Mouse (Mus musculus): Measurements from ENCODE around the gene Tpr.

- TF ChIP-seq EP300 (IDR thresholded peaks at IDR 0.05; ENCODE audit: low read depth in 1 of 2, low read length in 2 of 2) = no peak
- TF ChIP-seq ELF1 (IDR thresholded peaks at IDR 0.05; ENCODE audit: low read depth, low read length) = no peak
- TF ChIP-seq MAZ (IDR thresholded peaks at IDR 0.05; ENCODE audit: low read depth, low read length) = no peak
- TF ChIP-seq CTCF (IDR thresholded peaks at IDR 0.05 in 2 of 3, conservative IDR thresholded peaks at IDR 0.05 in 1 of 3; ENCODE audit: control insufficient read depth in 1 of 3, insufficient read depth in 1 of 3, low read depth in 2 of 3, low read length in 3 of 3, poor library complexity in 1 of 3, severe bottlenecking in 1 of 3) = no peak
- TF ChIP-seq RCOR1 (IDR thresholded peaks at IDR 0.05; ENCODE audit: low read depth, low read length) = no peak
- no peak for TF ChIP-seq POLR2A (IDR thresholded peaks at IDR 0.05; ENCODE audit: control insufficient read depth in 1 of 2, insufficient read depth in 1 of 2, low read depth in 1 of 2, low read length in 2 of 2, poor library complexity in 1 of 2)
- TF ChIP-seq NELFE (IDR thresholded peaks at IDR 0.05; ENCODE audit: low read depth, low read length) = no peak
Measured at GRCm38 (mm10) chr1:150389390-150390129, 3.1 kb upstream of the Tpr start.
